Mouse (Mus musculus): Measurements from ENCODE around the gene Gm17428.

The Gm17428 gene

GRCm38 (mm10) chr14:55008417-55008816 is 31.7 kb downstream of the Gm17428 start:
- DNase-seq (ENCODE audit: extremely low read depth, low read depth) = no peak

- peak; percentile 38 for DNase-seq (ENCODE audit: extremely low read depth, low read depth)
Observed at GRCm38 (mm10) chr14:55011116-55011515, 34.4 kb downstream of the Gm17428 start.

GRCm38 (mm10) chr14:55014591-55014990 is 37.9 kb downstream of the Gm17428 start:
- DNase-seq (ENCODE audit: extremely low read depth, low read depth) = peak; percentile 24

- DNase-seq (ENCODE audit: extremely low read depth, low read depth) = peak; percentile 100
Observed at GRCm38 (mm10) chr14:55014991-55015766, 38.4 kb downstream of the Gm17428 start, which contains the start of gene Ngdn. Gene Ngdn (plus strand): TSS chr14:55015454.

GRCm38 (mm10) chr14:55015767-55016111 is 39.0 kb downstream of the Gm17428 start:
- DNase-seq (ENCODE audit: extremely low read depth, low read depth) = no peak

GRCm38 (mm10) chr14:55016876-55017275 is 40.1 kb downstream of the Gm17428 start:
- DNase-seq (ENCODE audit: extremely low read depth, low read depth) = no peak

- DNase-seq (ENCODE audit: extremely low read depth, low read depth) = no peak
Observed at GRCm38 (mm10) chr14:55020394-55020793, 43.7 kb downstream of the Gm17428 start.

GRCm38 (mm10) chr14:55023011-55023410 is 46.3 kb downstream of the Gm17428 start:
- no peak for DNase-seq (ENCODE audit: extremely low read depth, low read depth)

- no peak for DNase-seq (ENCODE audit: extremely low read depth, low read depth)
Observed at GRCm38 (mm10) chr14:55024236-55024635, 47.5 kb downstream of the Gm17428 start.

GRCm38 (mm10) chr14:55025527-55025926 is 48.8 kb downstream of the Gm17428 start:
- no peak for DNase-seq (ENCODE audit: extremely low read depth, low read depth)
